Mouse (Mus musculus) cerebellum, adult 11-12 months (tissue): ENCODE measurements around the gene Cpox.

ENCODE experiments used
- DNase-seq: peaks from one replicate; pipeline ENCODE4 v3.0.0; 2022

The Cpox gene

GRCm38 (mm10) chr16:58763076-58763475 lies 93.0 kb downstream of the Cpox start, which contains the start of gene Olfr172:
Gene Olfr172, minus strand, starts transcription at chr16:58763176.
- DNase-seq: no peak
